Mouse (Mus musculus) thymus, adult 2 months (tissue): ENCODE results near the gene Harbi1.

Source experiments
- CTCF ChIP-seq: fragments of 200-500 bp; IDR thresholded peaks from 2 replicates; pipeline ENCODE4 v1.5.1; 2012; ENCODE audit warnings: mild to moderate bottlenecking, control low read depth, low read length, moderate library complexity, borderline replicate concordance; ENCODE audit not compliant: control insufficient read depth, poor library complexity, insufficient read depth; ENCODE audit errors: extremely low read depth
- POLR2A ChIP-seq: fragments of 200-500 bp; IDR thresholded peaks from 2 replicates; pipeline ENCODE4 v1.6.1; 2012; ENCODE audit warnings: mild to moderate bottlenecking, low read length, control low read depth, moderate library complexity; ENCODE audit not compliant: control insufficient read depth, poor library complexity, insufficient read depth; ENCODE audit errors: extremely low read depth

- TF ChIP-seq POLR2A (no peak), CTCF (no peak)
Measured at GRCm38 (mm10) chr2:91718276-91718675, 7.6 kb downstream of the Harbi1 start.
